Comparison of ENCODE assay signal across 6 mouse cellular contexts in genomic region chr2:131298674-131299073, GRCm38 (mm10). TPM values are rescaled to one million over a fixed set of nuclear protein-coding genes. Genes with fewer than 3 reads are reported as not detected.
A peak's percentile ranks its signal among the peaks of the same experiment; 100 is the strongest.
DNase-seq lines count a peak whose midpoint lies in the region; ATAC-seq lines count a peak whose summit lies in the region.
"Not testable (repeated sequence)": the region's sequence is repeated elsewhere in the genome, so short reads cannot be mapped to it uniquely, and the experiment has no call there.

No protein-coding gene starts in this region.

- not testable (repeated sequence) for H3K27me3 ChIP-seq in embryonic facial prominence, embryonic 11.5 days (ENCODE audit: control insufficient read depth, insufficient read depth, low read length); hindbrain, embryonic 11.5 days (ENCODE audit: control insufficient read depth, insufficient read depth, low read length); midbrain, embryonic 11.5 days (ENCODE audit: control insufficient read depth, insufficient read depth, low read length); neural tube, embryonic 14.5 days (ENCODE audit: control insufficient read depth, insufficient read depth, low read length)

- not testable (repeated sequence) for H3K9ac ChIP-seq in embryonic facial prominence, embryonic 11.5 days (replicated peaks; ENCODE audit: low read length); hindbrain, embryonic 11.5 days (ENCODE audit: low read depth, low read length); midbrain, embryonic 11.5 days (ENCODE audit: low read length); neural tube, embryonic 14.5 days (replicated peaks; ENCODE audit: low read depth, low read length)

- H3K4me3 ChIP-seq in embryonic facial prominence, embryonic 11.5 days (ENCODE audit: low read depth, low read length); hindbrain, embryonic 11.5 days (ENCODE audit: low read depth, low read length); midbrain, embryonic 11.5 days (ENCODE audit: low read depth, low read length); neural tube, embryonic 14.5 days (ENCODE audit: low read depth, low read length): not testable (repeated sequence)

- H3K4me1 ChIP-seq in embryonic facial prominence, embryonic 11.5 days (ENCODE audit: control insufficient read depth, insufficient read depth, low read length); hindbrain, embryonic 11.5 days (replicated peaks; ENCODE audit: control insufficient read depth, insufficient read depth, low read length); midbrain, embryonic 11.5 days (ENCODE audit: control insufficient read depth, insufficient read depth, low read length); neural tube, embryonic 14.5 days (ENCODE audit: control insufficient read depth, insufficient read depth, low read length): not testable (repeated sequence)

- 45% methylated on average over 7 of the region's 7 CpGs for WGBS in embryonic facial prominence, embryonic 11.5 days
- 55% methylated on average over 7 of the region's 7 CpGs for WGBS in hindbrain, embryonic 11.5 days
- WGBS in midbrain, embryonic 11.5 days = 45% methylated on average over 7 of the region's 7 CpGs
- WGBS in neural tube, embryonic 14.5 days = 71% methylated on average over 7 of the region's 7 CpGs

- H3K27ac ChIP-seq in embryonic facial prominence, embryonic 11.5 days (replicated peaks; ENCODE audit: low read depth, low read length); hindbrain, embryonic 11.5 days (ENCODE audit: low read depth, low read length); midbrain, embryonic 11.5 days (ENCODE audit: low read depth, low read length); neural tube, embryonic 14.5 days (ENCODE audit: low read depth, low read length): not testable (repeated sequence)

- not testable (repeated sequence) for H3K36me3 ChIP-seq in embryonic facial prominence, embryonic 11.5 days (replicated peaks; ENCODE audit: control insufficient read depth, insufficient read depth, low read depth, low read length)
- H3K36me3 ChIP-seq in hindbrain, embryonic 11.5 days (ENCODE audit: control insufficient read depth, insufficient read depth, low read length) = peaks cover 11% of the 10 kb centered on the region; the same call in 1 of the 2 replicates
- H3K36me3 ChIP-seq in midbrain, embryonic 11.5 days (ENCODE audit: control insufficient read depth, insufficient read depth, low read length) = peaks cover 30% of the 10 kb centered on the region
- H3K36me3 ChIP-seq in neural tube, embryonic 14.5 days (ENCODE audit: control insufficient read depth, insufficient read depth, low read length) = peaks cover 45% of the 10 kb centered on the region

- H3K4me2 ChIP-seq in embryonic facial prominence, embryonic 11.5 days (ENCODE audit: low read depth, low read length); hindbrain, embryonic 11.5 days (replicated peaks; ENCODE audit: low read depth, low read length); midbrain, embryonic 11.5 days; neural tube, embryonic 14.5 days (ENCODE audit: low read depth, low read length): not testable (repeated sequence)

- H3K9me3 ChIP-seq in embryonic facial prominence, embryonic 11.5 days (replicated peaks; ENCODE audit: control insufficient read depth, low read length); hindbrain, embryonic 11.5 days (ENCODE audit: control insufficient read depth, low read length); midbrain, embryonic 11.5 days (ENCODE audit: control insufficient read depth, low read length); neural tube, embryonic 14.5 days (ENCODE audit: control insufficient read depth, low read length): not testable (repeated sequence)

- DNase-seq in R1 (ENCODE audit: low read depth, low spot score) = peak; percentile 17
- peak; percentile 17 for DNase-seq in embryonic facial prominence, embryonic 11.5 days (ENCODE audit: low spot score)
- peak; percentile 61 for DNase-seq in heart, adult 11 months
- DNase-seq in hindbrain, embryonic 11.5 days (ENCODE audit: low spot score) = peak; percentile 21
- DNase-seq in midbrain, embryonic 11.5 days (ENCODE audit: low spot score, missing footprints) = peak; percentile 89

- ATAC-seq in embryonic facial prominence, embryonic 11.5 days (replicated peaks; ENCODE audit: insufficient number of reproducible peaks, low FRiP score, low TSS enrichment, low read depth); hindbrain, embryonic 11.5 days (ENCODE audit: low FRiP score): not testable (repeated sequence)
- peak; percentile 62; the same call in 1 of the 2 replicates for ATAC-seq in midbrain, embryonic 11.5 days (ENCODE audit: low FRiP score)
- ATAC-seq in neural tube, embryonic 14.5 days (ENCODE audit: low read depth) = peak; percentile 54; the same call in 1 of the 2 replicates

RNA-seq across cellular contexts. Expression of gene Pank2, which starts 36.4 kb away (rescaled TPM):
- 60.6 and 68.0 TPM in 2 replicates for polyA plus RNA-seq in embryonic facial prominence, embryonic 11.5 days (2014; fragmentation: Nextera tagmentation; extraction: Ambion mirVana)
- polyA plus RNA-seq in hindbrain, embryonic 11.5 days (2014; fragmentation: Nextera tagmentation; extraction: Ambion mirVana) = 49.6 and 58.0 TPM in 2 replicates
- polyA plus RNA-seq in midbrain, embryonic 11.5 days (2014; fragmentation: Nextera tagmentation; extraction: Ambion mirVana) = 61.1 and 70.3 TPM in 2 replicates
- 28.7 and 32.2 TPM in 2 replicates for polyA plus RNA-seq in neural tube, embryonic 14.5 days (2014; fragmentation: Nextera tagmentation; extraction: Ambion mirVana)

RNA-seq across cellular contexts. Expression of gene Rnf24, which starts 54.0 kb away (rescaled TPM):
- 7.7 and 8.2 TPM in 2 replicates for polyA plus RNA-seq in embryonic facial prominence, embryonic 11.5 days (2014; fragmentation: Nextera tagmentation; extraction: Ambion mirVana)
- 12.0 and 13.6 TPM in 2 replicates for polyA plus RNA-seq in hindbrain, embryonic 11.5 days (2014; fragmentation: Nextera tagmentation; extraction: Ambion mirVana)
- 8.5 and 9.2 TPM in 2 replicates for polyA plus RNA-seq in midbrain, embryonic 11.5 days (2014; fragmentation: Nextera tagmentation; extraction: Ambion mirVana)
- 18.4 and 19.0 TPM in 2 replicates for polyA plus RNA-seq in neural tube, embryonic 14.5 days (2014; fragmentation: Nextera tagmentation; extraction: Ambion mirVana)

Comparison
In these comparisons a context has a peak if more than half of its experiments do, and no peak if none do; other contexts are left out.
1. DNase-seq: peak in every context shown above with its lines; median percentile 89 in midbrain, embryonic 11.5 days; 61 in heart, adult 11 months; 21 in hindbrain, embryonic 11.5 days; 17 in R1; 17 in embryonic facial prominence, embryonic 11.5 days.